Mouse (Mus musculus) MEL (cell line): ENCODE data around the gene Nrip2.
A peak's percentile ranks its signal among the peaks of the same experiment; 100 is the strongest.

ENCODE experiments used
- CTCF ChIP-seq, 3 experiments: IDR thresholded peaks in 2 of 3; conservative IDR thresholded peaks in 1 of 3; 2 replicates each; pipeline ENCODE4 v1.5.1; 2011 to 2012; ENCODE audit warnings: low read length in 3 of 3, low read depth in 2 of 3, mild to moderate bottlenecking in 2 of 3, improper control_type of control experiment in 1 of 3, inconsistent platforms in 1 of 3, mixed read lengths in 1 of 3, moderate library complexity in 1 of 3; ENCODE audit not compliant: control insufficient read depth in 1 of 3, insufficient read depth in 1 of 3, poor library complexity in 1 of 3, severe bottlenecking in 1 of 3
- GATA1 ChIP-seq: IDR thresholded peaks from 2 replicates; pipeline ENCODE4 v1.6.1; 2011; ENCODE audit warnings: low read depth, low read length, improper control_type of control experiment
- NRF1 ChIP-seq: IDR thresholded peaks from 2 replicates; pipeline ENCODE4 v1.6.1; 2014; ENCODE audit warnings: low read depth, mild to moderate bottlenecking, inconsistent platforms, low read length, improper control_type of control experiment, moderate library complexity; ENCODE audit not compliant: poor library complexity, insufficient read depth, severe bottlenecking
- POLR2A ChIP-seq, 2 experiments: IDR thresholded peaks; 2 replicates each; pipeline ENCODE4 v1.6.1; 2011 to 2012; ENCODE audit warnings: low read length in 2 of 2, mild to moderate bottlenecking in 2 of 2, control low read depth in 1 of 2, improper control_type of control experiment in 1 of 2, low read depth in 1 of 2, moderate library complexity in 1 of 2; ENCODE audit not compliant: control insufficient read depth in 1 of 2, insufficient read depth in 1 of 2, poor library complexity in 1 of 2
- USF1 ChIP-seq: IDR thresholded peaks from 2 replicates; pipeline ENCODE4 v1.6.1; 2014; ENCODE audit warnings: low read depth, mild to moderate bottlenecking, inconsistent platforms, low read length, improper control_type of control experiment, moderate library complexity

DNA sequence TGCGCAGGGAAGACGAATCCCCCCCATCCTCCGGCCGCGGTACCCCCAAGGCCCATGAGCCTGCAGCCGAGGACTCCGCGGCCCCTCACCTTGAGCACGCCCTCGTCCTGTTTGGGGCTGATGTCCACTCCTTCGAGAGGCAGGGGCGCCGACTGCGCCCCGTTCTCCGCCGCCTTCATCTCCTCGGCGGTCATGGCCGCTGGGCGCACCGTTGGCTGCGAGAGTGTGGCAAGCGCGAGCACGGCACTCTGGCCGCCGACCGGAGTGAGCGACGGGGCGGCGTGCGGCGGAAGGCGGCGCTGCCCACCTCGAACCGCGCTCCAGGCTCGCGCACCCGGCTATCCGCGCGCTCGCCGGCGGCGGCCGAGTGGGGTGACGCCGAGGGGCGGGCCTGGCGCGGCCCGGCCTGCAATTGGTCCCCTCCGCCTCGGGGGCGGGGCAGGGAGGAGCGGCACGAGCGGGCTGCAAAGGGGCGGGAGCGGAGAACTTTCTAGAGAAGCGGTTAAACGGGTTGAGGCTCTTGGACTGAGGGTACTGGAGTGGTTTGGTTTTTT, 39.3 kb downstream of the Nrip2 start, which contains the start of gene Fkbp4:
- TF ChIP-seq GATA1: no peak
- peak in 1 of 3 experiments; percentile 16; a peak in 1 of 6 replicates for TF ChIP-seq CTCF (IDR thresholded peaks at IDR 0.05 in 2 of 3, conservative IDR thresholded peaks at IDR 0.05 in 1 of 3; ENCODE audit: control insufficient read depth in 1 of 3, insufficient read depth in 1 of 3, low read depth in 2 of 3, low read length in 3 of 3, poor library complexity in 1 of 3, severe bottlenecking in 1 of 3)
- peak; percentile 85 to 86 for TF ChIP-seq POLR2A (IDR thresholded peaks at IDR 0.05; ENCODE audit: control insufficient read depth in 1 of 2, insufficient read depth in 1 of 2, low read depth in 1 of 2, low read length in 2 of 2, poor library complexity in 1 of 2)
- 0 out of 2 replicates have a peak, but pooled peaks have one; percentile 32 for TF ChIP-seq NRF1
- peak; percentile 23; the same call in 1 of the 2 replicates for TF ChIP-seq USF1
